4 mouse cellular contexts compared by ENCODE assay signal in the genomic region with DNA sequence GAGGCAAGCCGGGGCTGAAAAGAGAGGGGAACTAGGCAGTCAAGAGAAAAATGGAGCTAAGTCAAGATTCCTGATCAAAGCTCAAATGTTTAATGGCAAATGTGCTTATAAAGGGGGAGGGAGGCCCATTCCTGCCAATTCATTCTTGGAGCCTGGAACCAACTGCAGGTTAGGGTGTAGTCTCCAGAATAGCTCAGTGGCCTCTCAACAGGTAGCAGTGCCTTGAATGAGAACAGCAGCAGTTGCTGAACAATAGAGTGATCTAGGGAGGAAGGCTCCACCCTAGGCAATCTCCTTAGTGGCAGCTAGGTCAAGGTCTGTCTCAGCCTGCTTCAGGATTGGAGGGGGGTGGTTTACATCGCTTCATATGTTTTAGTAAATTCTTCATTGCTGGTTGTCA.
DNase-seq lines count a peak whose midpoint lies in the region; TF ChIP-seq lines count a peak whose summit lies in the region.
"Not testable (repeated sequence)": the region's sequence is repeated elsewhere in the genome, so short reads cannot be mapped to it uniquely, and the experiment has no call there.

No protein-coding gene starts in this region.

- DNase-seq in ES-CJ7 (ENCODE audit: low read depth, low spot score) (peak; percentile 62), R1 (ENCODE audit: low read depth, low spot score) (peak; percentile 64), ZHBTc4 (ENCODE audit: low read depth, low spot score) (peak; percentile 65)

- 0 out of 2 replicates have a peak, but pooled peaks have one; percentile 35 for TF ChIP-seq EP300 in ES-Bruce4 (IDR thresholded peaks at IDR 0.05; ENCODE audit: insufficient read depth, low read depth, low read length)

- H3K27ac ChIP-seq in ES-Bruce4 (ENCODE audit: insufficient read depth, low read length), result peak overlapping the region; percentile 59; the same call in 1 of the 2 replicates

- H3K4me1 ChIP-seq in ES-Bruce4 (ENCODE audit: control insufficient read depth, insufficient read depth, low read length), result not testable (repeated sequence)

- peaks cover 27% of the 10 kb centered on the region for H3K9me3 ChIP-seq in ES-Bruce4 (replicated peaks; ENCODE audit: control insufficient read depth, insufficient read depth, low read length, poor library complexity, severe bottlenecking)

- not testable (repeated sequence) for TF ChIP-seq POLR2A in ES-Bruce4 (IDR thresholded peaks at IDR 0.05; ENCODE audit: insufficient read depth, low read length)

- TF ChIP-seq CTCF in ES-Bruce4 (IDR thresholded peaks at IDR 0.05; ENCODE audit: low read depth, low read length), result not testable (repeated sequence)

- not testable (repeated sequence) for H3K27me3 ChIP-seq in ES-Bruce4 (ENCODE audit: control insufficient read depth, insufficient read depth, low read length, poor library complexity, severe bottlenecking)

- not testable (repeated sequence) for H3K9ac ChIP-seq in ES-Bruce4 (ENCODE audit: low read depth, poor library complexity, severe bottlenecking)

- not testable (repeated sequence) for H3K36me3 ChIP-seq in ES-Bruce4 (ENCODE audit: control insufficient read depth, insufficient read depth, low read length, poor library complexity, severe bottlenecking)

- H3K4me3 ChIP-seq in ES-Bruce4 (ENCODE audit: low read depth, low read length), result not testable (repeated sequence)
